ENCODE assay signal across 11 mouse cellular contexts in the genomic region with DNA sequence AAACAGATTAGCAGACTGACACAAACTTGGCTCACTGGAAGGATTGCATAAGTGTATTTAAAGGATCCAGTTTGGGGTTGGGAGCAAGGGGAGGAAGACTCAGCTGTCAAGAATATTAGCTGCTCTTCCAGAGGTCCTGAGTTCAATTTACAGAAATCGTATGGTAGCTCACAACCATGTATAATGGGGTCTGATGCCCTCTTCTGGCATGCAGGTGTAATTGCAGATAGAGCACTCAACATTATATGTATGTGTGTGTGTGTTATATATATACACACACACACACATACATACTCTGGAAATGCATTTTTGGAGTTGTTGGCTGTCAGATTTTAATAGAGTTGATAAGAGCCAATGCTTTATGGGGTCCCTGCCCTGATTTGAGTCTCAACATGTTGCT.
DNase-seq lines count a peak whose midpoint lies in the region; ATAC-seq and TF ChIP-seq lines count a peak whose summit lies in the region.
"Had no signal": no experiment of that assay in that cellular context is flagged by ENCODE, and none has a peak within 500 bp of the region (broad histone marks: within the 10 kb centered on the region; RNA-seq: fewer than 3 reads in every experiment).

No protein-coding gene starts in this region.

- ATAC-seq in kidney, postnatal 0 days (replicated peaks; ENCODE audit: low FRiP score, low read depth): no peak

- WGBS in kidney, postnatal 0 days: 57% methylated on average over 1 of the region's 1 CpGs

- no peaks in the 10 kb centered on the region for H3K27me3 ChIP-seq in kidney, postnatal 0 days (ENCODE audit: insufficient read depth, low read length)
- H3K27me3 ChIP-seq: liver, embryonic 15.5 days had no signal

- H3K4me2 ChIP-seq in kidney, postnatal 0 days (ENCODE audit: low read length): no peak overlapping the region
- H3K4me2 ChIP-seq: hindbrain, embryonic 14.5 days; liver, embryonic 15.5 days had no signal

- no peaks in the 10 kb centered on the region for H3K36me3 ChIP-seq in kidney, postnatal 0 days (ENCODE audit: insufficient read depth, low read length)
- H3K36me3 ChIP-seq: liver, embryonic 15.5 days had no signal

- no peaks in the 10 kb centered on the region for H3K4me1 ChIP-seq in kidney, postnatal 0 days (replicated peaks; ENCODE audit: insufficient read depth, low read length)
- H3K4me1 ChIP-seq: liver, embryonic 15.5 days had no signal

- TF ChIP-seq CTCF in kidney, postnatal 0 days (IDR thresholded peaks at IDR 0.05; ENCODE audit: low read depth): peak; percentile 67

- no peak overlapping the region for H3K27ac ChIP-seq in kidney, postnatal 0 days
- H3K27ac ChIP-seq: hindbrain, embryonic 14.5 days; liver, embryonic 15.5 days had no signal

- no peak overlapping the region for H3K9ac ChIP-seq in kidney, postnatal 0 days (ENCODE audit: low read depth, low read length)
- H3K9ac ChIP-seq: hindbrain, embryonic 14.5 days; liver, embryonic 15.5 days had no signal

- DNase-seq in adrenal gland, postnatal 10 days: peak; percentile 11
- no peak for DNase-seq in adrenal gland, postnatal 25 days
- DNase-seq in kidney, postnatal 0 days (ENCODE audit: low spot score): peak; percentile 17
- no peak for DNase-seq in kidney, postnatal 14 days
- peak; percentile 43 for DNase-seq in ES-CJ7 (ENCODE audit: low read depth, low spot score)
- DNase-seq in fat pad, adult 2 months (ENCODE audit: extremely low read depth, low read depth, low spot score): peak; percentile 25
- no peak for DNase-seq in thymus, postnatal 14 days
- no peak for DNase-seq in cerebellum, postnatal 4 days (ENCODE audit: low spot score in 2 of 2)
- DNase-seq: cerebellum, adult 11 months had no signal

- H3K4me3 ChIP-seq in kidney, postnatal 0 days (replicated peaks; ENCODE audit: low read depth, low read length): no peak overlapping the region
- H3K4me3 ChIP-seq: liver, embryonic 15.5 days had no signal

- no peaks in the 10 kb centered on the region for H3K9me3 ChIP-seq in kidney, postnatal 0 days (replicated peaks; ENCODE audit: low read length)
- H3K9me3 ChIP-seq: liver, embryonic 15.5 days had no signal

Comparison
In these comparisons a context has a peak if more than half of its experiments do, and no peak if none do; other contexts are left out.
1. DNase-seq: peak in adrenal gland, postnatal 10 days (single experiment), kidney, postnatal 0 days (single experiment), ES-CJ7 (single experiment) and fat pad, adult 2 months (single experiment); none in adrenal gland, postnatal 25 days (single experiment), kidney, postnatal 14 days (single experiment), thymus, postnatal 14 days (single experiment) and cerebellum, postnatal 4 days (0 of 2).